Mouse (Mus musculus) gastrocnemius, adult 8-10 months (tissue): ENCODE measurements around the gene Aatf. TPM values are rescaled to one million over a fixed set of nuclear protein-coding genes. Genes with fewer than 3 reads are reported as not detected.

ENCODE experiments used
- DNase-seq, 2 experiments: peaks; one replicate each; pipeline ENCODE4 v3.0.0; 2022; ENCODE audit warnings: low spot score in 2 of 2
- total RNA-seq, 4 experiments: library from RNA; stranded (reverse); gene quantifications; 2 replicates each; pipeline ENCODE4 v1.2.4; 2022

Gene Aatf
- total RNA-seq, 4 experiments from 2014 or later = 10.2 to 14.5 (median 13.7) TPM

GRCm38 (mm10) chr11:84376510-84377365, 136.6 kb downstream of the Aatf start:
- no peak for DNase-seq

GRCm38 (mm10) chr11:84375951-84376496, 137.3 kb downstream of the Aatf start:
- no peak for DNase-seq

GRCm38 (mm10) chr11:84373122-84373521, 140.2 kb downstream of the Aatf start:
- no peak for DNase-seq

Other genes starting within 250 kb of the Aatf start
- gene Lhx1, start 12.0 kb upstream of the Aatf start, total RNA-seq = not detected